ENCODE assay signal across 25 mouse cellular contexts in the genomic region with DNA sequence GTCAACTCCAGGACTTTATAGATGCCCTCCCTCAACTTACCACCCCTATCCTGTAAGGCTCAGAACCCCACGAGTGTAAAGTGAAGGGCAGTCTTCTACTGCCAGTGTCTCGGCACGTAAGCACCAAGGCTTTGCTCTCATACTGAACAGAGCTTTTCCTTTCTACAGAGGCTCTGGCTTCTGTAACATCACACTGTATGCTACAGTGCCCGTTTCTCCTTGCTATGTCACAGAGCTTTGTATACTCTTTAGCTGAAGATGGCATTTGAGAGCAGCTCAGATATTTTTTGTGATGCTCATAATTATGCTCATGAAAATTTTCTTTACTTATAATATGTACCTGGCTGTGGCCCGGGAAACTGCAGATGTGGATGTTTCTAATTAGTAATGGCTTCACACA. TPM values are rescaled to one million over a fixed set of nuclear protein-coding genes. Genes with fewer than 3 reads are reported as not detected.
DNase-seq lines count a peak whose midpoint lies in the region; ATAC-seq and TF ChIP-seq lines count a peak whose summit lies in the region.
"Had no signal": no experiment of that assay in that cellular context is flagged by ENCODE, and none has a peak within 500 bp of the region (broad histone marks: within the 10 kb centered on the region; RNA-seq: fewer than 3 reads in every experiment).

No protein-coding gene starts in this region.

- H3K27me3 ChIP-seq in midbrain, embryonic 11.5 days (ENCODE audit: control insufficient read depth, insufficient read depth, low read length), result peaks cover 2% of the 10 kb centered on the region; the same call in 1 of the 2 replicates
- H3K27me3 ChIP-seq in midbrain, postnatal 0 days (ENCODE audit: insufficient read depth, low read length), result no peaks in the 10 kb centered on the region
- H3K27me3 ChIP-seq in MEL (ENCODE audit: control insufficient read depth in 1 of 2, insufficient read depth in 2 of 2, low read length in 2 of 2), result peaks cover 25 to 47% of the 10 kb centered on the region in 2 experiments
- H3K27me3 ChIP-seq: embryonic facial prominence, embryonic 13.5 days; embryonic facial prominence, embryonic 15.5 days had no signal

- no peak overlapping the region for H3K4me3 ChIP-seq in midbrain, embryonic 11.5 days (ENCODE audit: low read depth, low read length)
- H3K4me3 ChIP-seq in midbrain, postnatal 0 days (ENCODE audit: low read depth, low read length), result no peak overlapping the region
- H3K4me3 ChIP-seq in MEL (ENCODE audit: control insufficient read depth in 1 of 2, insufficient read depth in 1 of 2, low read depth in 2 of 2, low read length in 2 of 2), result no peak overlapping the region
- H3K4me3 ChIP-seq: embryonic facial prominence, embryonic 13.5 days; embryonic facial prominence, embryonic 15.5 days; erythroblast, embryonic 14.5 days; forebrain, embryonic 10.5 days; forebrain, embryonic 12.5 days had no signal

- intact Hi-C loops in gastrocnemius, postnatal 36 days (cut with DNase I), result no loop called here

- no peaks in the 10 kb centered on the region for H3K9me3 ChIP-seq in midbrain, embryonic 11.5 days (ENCODE audit: control insufficient read depth, low read length)
- H3K9me3 ChIP-seq in midbrain, postnatal 0 days (ENCODE audit: low read length), result no peaks in the 10 kb centered on the region
- H3K9me3 ChIP-seq in MEL (replicated peaks; ENCODE audit: insufficient read depth, low read length), result no peaks in the 10 kb centered on the region
- H3K9me3 ChIP-seq: embryonic facial prominence, embryonic 13.5 days; embryonic facial prominence, embryonic 15.5 days; forebrain, embryonic 10.5 days; forebrain, embryonic 12.5 days; G1E had no signal

- no peak overlapping the region for H3K27ac ChIP-seq in midbrain, embryonic 11.5 days (ENCODE audit: low read depth, low read length)
- no peak overlapping the region for H3K27ac ChIP-seq in midbrain, postnatal 0 days (ENCODE audit: low read depth, low read length)
- no peak overlapping the region for H3K27ac ChIP-seq in MEL (ENCODE audit: control insufficient read depth, low read depth, low read length)
- H3K27ac ChIP-seq: embryonic facial prominence, embryonic 13.5 days; embryonic facial prominence, embryonic 15.5 days; forebrain, embryonic 10.5 days; forebrain, embryonic 12.5 days had no signal

- no peak overlapping the region for H3K9ac ChIP-seq in midbrain, embryonic 11.5 days (ENCODE audit: low read length)
- H3K9ac ChIP-seq in midbrain, postnatal 0 days (replicated peaks; ENCODE audit: low read length, poor library complexity, severe bottlenecking), result no peak overlapping the region
- no peak overlapping the region for H3K9ac ChIP-seq in MEL (ENCODE audit: control insufficient read depth, low read depth, low read length, poor library complexity, severe bottlenecking)
- H3K9ac ChIP-seq: embryonic facial prominence, embryonic 13.5 days; embryonic facial prominence, embryonic 15.5 days; forebrain, embryonic 12.5 days had no signal

- TF ChIP-seq CTCF in midbrain, postnatal 0 days (IDR thresholded peaks at IDR 0.05), result no peak
- TF ChIP-seq CTCF in MEL (IDR thresholded peaks at IDR 0.05 in 2 of 3, conservative IDR thresholded peaks at IDR 0.05 in 1 of 3; ENCODE audit: control insufficient read depth in 1 of 3, insufficient read depth in 1 of 3, low read depth in 2 of 3, low read length in 3 of 3, poor library complexity in 1 of 3, severe bottlenecking in 1 of 3), result no peak

- H3K36me3 ChIP-seq in midbrain, embryonic 11.5 days (ENCODE audit: control insufficient read depth, insufficient read depth, low read length), result peaks cover 2% of the 10 kb centered on the region
- H3K36me3 ChIP-seq in midbrain, postnatal 0 days (ENCODE audit: insufficient read depth, low read length), result 0 out of 2 replicates have a peak, but pooled peaks cover 2% of the 10 kb centered on the region
- H3K36me3 ChIP-seq in MEL (ENCODE audit: control insufficient read depth in 1 of 2, insufficient read depth in 2 of 2, low read length in 2 of 2), result peaks cover 13 to 25% of the 10 kb centered on the region in 2 experiments

- H3K4me2 ChIP-seq in midbrain, embryonic 11.5 days, result no peak overlapping the region
- H3K4me2 ChIP-seq in midbrain, postnatal 0 days (ENCODE audit: low read depth, low read length, poor library complexity, severe bottlenecking), result no peak overlapping the region
- H3K4me2 ChIP-seq: embryonic facial prominence, embryonic 13.5 days; embryonic facial prominence, embryonic 15.5 days; forebrain, embryonic 12.5 days had no signal

- peak; percentile 75 for DNase-seq in midbrain, embryonic 11.5 days (ENCODE audit: low spot score, missing footprints)
- DNase-seq in midbrain, postnatal 0 days (ENCODE audit: low spot score), result no peak
- peak; percentile 13 for DNase-seq in CD4-positive helper T cell, adult 2 months (ENCODE audit: low read depth, low spot score)
- DNase-seq in MEL (ENCODE audit: low read depth, low spot score), result peak; percentile 61
- no peak for DNase-seq in kidney, adult 11 months
- no peak for DNase-seq in gastrocnemius, postnatal 36 days
- DNase-seq: adrenal gland, adult 2 months; adrenal gland, postnatal 10 days; adrenal gland, postnatal 25 days; B cell, adult 2 months; cerebellum, adult 11 months; cerebellum, adult 18-20 months; cerebellum, adult 8-10 months; cerebellum, adult 9-11 months; cerebellum, postnatal 14 days; cerebellum, postnatal 36 days had no signal

- no peak for ATAC-seq in midbrain, embryonic 11.5 days (ENCODE audit: low FRiP score)
- no peak for ATAC-seq in midbrain, postnatal 0 days (ENCODE audit: low FRiP score)
- ATAC-seq: forebrain, embryonic 14.5 days; forebrain, embryonic 16.5 days had no signal

- TF ChIP-seq EP300 in MEL (IDR thresholded peaks at IDR 0.05; ENCODE audit: low read depth in 1 of 2, low read length in 2 of 2), result no peak

- WGBS in midbrain, embryonic 11.5 days, result 66% methylated on average over 5 of the region's 5 CpGs
- WGBS in midbrain, postnatal 0 days, result 54% methylated on average over 5 of the region's 5 CpGs

- TF ChIP-seq POLR2A in MEL (IDR thresholded peaks at IDR 0.05; ENCODE audit: control insufficient read depth in 1 of 2, insufficient read depth in 1 of 2, low read depth in 1 of 2, low read length in 2 of 2, poor library complexity in 1 of 2), result no peak

- peaks cover 35% of the 10 kb centered on the region for H3K79me2 ChIP-seq in MEL (ENCODE audit: control insufficient read depth, insufficient read depth, low read length, poor library complexity)

- no peak for TF ChIP-seq RAD21 in MEL (IDR thresholded peaks at IDR 0.05; ENCODE audit: low read depth, low read length)

- H3K4me1 ChIP-seq in midbrain, embryonic 11.5 days (ENCODE audit: control insufficient read depth, insufficient read depth, low read length), result peaks cover 13% of the 10 kb centered on the region
- H3K4me1 ChIP-seq in midbrain, postnatal 0 days (ENCODE audit: insufficient read depth, low read length), result 0 out of 2 replicates have a peak, but pooled peaks cover 2% of the 10 kb centered on the region
- H3K4me1 ChIP-seq in MEL (ENCODE audit: control insufficient read depth in 1 of 2, insufficient read depth in 2 of 2, low read length in 2 of 2), result peaks cover 15% of the 10 kb centered on the region in 2 experiments

TF ChIP-seq in MEL, 35 proteins besides CTCF, POLR2A, EP300 and RAD21:
- no peak for TF ChIP-seq MXI1 (IDR thresholded peaks at IDR 0.05; ENCODE audit: low read depth, low read length)
- no peak for TF ChIP-seq KAT2A (conservative IDR thresholded peaks at IDR 0.05; ENCODE audit: low read depth, low read length)
- no peak for TF ChIP-seq ZNF384 (IDR thresholded peaks at IDR 0.05; ENCODE audit: low read depth, low read length)
- no peak for TF ChIP-seq HCFC1 (IDR thresholded peaks at IDR 0.05; ENCODE audit: low read depth, low read length)

RNA-seq across cellular contexts. Expression of a gene that starts 53.2 kb away (rescaled TPM):
- polyA plus RNA-seq in midbrain, embryonic 11.5 days (2014; fragmentation: Nextera tagmentation; extraction: Ambion mirVana), result 0.75 and 0.76 TPM in 2 replicates
- 23.0 and 23.9 TPM in 2 replicates for total RNA-seq in midbrain, postnatal 0 days (2014; rRNA removed)
- 13.8 and 14.3 TPM in 2 replicates for polyA plus RNA-seq in midbrain, postnatal 0 days (2015; fragmentation: Nextera tagmentation; extraction: Ambion mirVana)
- not detected in 2 replicates for total RNA-seq in MEL (2012; rRNA removed)
- not detected for polyA plus RNA-seq in MEL (2012; ENCODE audit: insufficient read depth in 1 of 2, insufficient read length in 2 of 2, low read depth in 1 of 2, low replicate concordance in 2 of 2, missing spikeins in 1 of 2)
- not detected for total RNA-seq in gastrocnemius, postnatal 36 days (2021)
- total RNA-seq: common myeloid progenitor, adult 5-6 weeks had no signal
- polyA plus RNA-seq: erythroblast, embryonic 14.5 days; G1E had no signal

Comparison
In these comparisons a context has a peak if more than half of its experiments do, and no peak if none do; other contexts are left out.
1. DNase-seq: peak in midbrain, embryonic 11.5 days (single experiment), CD4-positive helper T cell, adult 2 months (single experiment) and MEL (single experiment); none in midbrain, postnatal 0 days (single experiment), kidney, adult 11 months (single experiment) and gastrocnemius, postnatal 36 days (0 of 2).
2. RNA of a gene that starts 53.2 kb away (total RNA-seq): 23.0 to 23.9 TPM in midbrain, postnatal 0 days; not detected in gastrocnemius, postnatal 36 days and not detected in MEL; every median in the first group is over 10 times any median in the second.